Mouse (Mus musculus): ENCODE results near the gene Lingo1. TPM values are rescaled to one million over a fixed set of nuclear protein-coding genes. Genes with fewer than 3 reads are reported as not detected.
A peak's percentile ranks its signal among the peaks of the same experiment; 100 is the strongest.

The Lingo1 gene
- polyA plus RNA-seq, 1 experiment: 6.7 TPM

DNA sequence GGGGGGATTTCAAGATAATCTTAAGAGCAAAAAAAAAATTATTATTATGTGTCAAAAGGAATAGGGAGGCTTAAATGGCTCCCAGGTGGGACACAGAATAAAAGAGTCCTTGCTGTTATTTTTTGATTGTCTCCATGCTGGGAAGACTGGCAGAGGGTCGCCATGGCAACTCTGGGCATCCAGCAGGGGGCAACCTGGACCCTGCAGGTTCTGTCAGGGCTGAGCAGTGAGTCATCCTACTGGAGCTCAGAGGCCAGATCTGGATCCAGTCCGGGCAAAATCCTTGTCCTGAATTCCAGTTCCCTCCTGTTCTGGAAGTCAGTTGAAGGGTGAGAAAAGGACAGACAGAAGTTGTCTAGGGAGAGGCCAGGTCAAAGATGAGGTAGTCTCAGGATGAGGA, 144.7 kb downstream of the Lingo1 start:
- Histone ChIP-seq H3K36me3 (ENCODE audit: control insufficient read depth, insufficient read depth, low read length) (no peaks in the 10 kb centered on the region), H3K27me3 (ENCODE audit: control insufficient read depth, insufficient read depth, low read length) (no peaks in the 10 kb centered on the region), H3K4me3 (ENCODE audit: extremely low read depth, insufficient read depth, insufficient read length) (no peak overlapping the region), H3K4me1 (ENCODE audit: control insufficient read depth, insufficient read depth, insufficient read length) (no peaks in the 10 kb centered on the region), H3K27ac (ENCODE audit: insufficient read depth, low read length) (no peak overlapping the region)
- 56% methylated on average over 2 of the region's 2 CpGs for WGBS
- no peak for DNase-seq (ENCODE audit: low read depth in 1 of 2, low spot score in 2 of 2)
- TF ChIP-seq POLR2A (IDR thresholded peaks at IDR 0.05; ENCODE audit: low read depth, low read length) (no peak), CTCF (IDR thresholded peaks at IDR 0.05; ENCODE audit: extremely low read depth, insufficient read depth, insufficient read length, insufficient replicate concordance) (no peak)

DNA sequence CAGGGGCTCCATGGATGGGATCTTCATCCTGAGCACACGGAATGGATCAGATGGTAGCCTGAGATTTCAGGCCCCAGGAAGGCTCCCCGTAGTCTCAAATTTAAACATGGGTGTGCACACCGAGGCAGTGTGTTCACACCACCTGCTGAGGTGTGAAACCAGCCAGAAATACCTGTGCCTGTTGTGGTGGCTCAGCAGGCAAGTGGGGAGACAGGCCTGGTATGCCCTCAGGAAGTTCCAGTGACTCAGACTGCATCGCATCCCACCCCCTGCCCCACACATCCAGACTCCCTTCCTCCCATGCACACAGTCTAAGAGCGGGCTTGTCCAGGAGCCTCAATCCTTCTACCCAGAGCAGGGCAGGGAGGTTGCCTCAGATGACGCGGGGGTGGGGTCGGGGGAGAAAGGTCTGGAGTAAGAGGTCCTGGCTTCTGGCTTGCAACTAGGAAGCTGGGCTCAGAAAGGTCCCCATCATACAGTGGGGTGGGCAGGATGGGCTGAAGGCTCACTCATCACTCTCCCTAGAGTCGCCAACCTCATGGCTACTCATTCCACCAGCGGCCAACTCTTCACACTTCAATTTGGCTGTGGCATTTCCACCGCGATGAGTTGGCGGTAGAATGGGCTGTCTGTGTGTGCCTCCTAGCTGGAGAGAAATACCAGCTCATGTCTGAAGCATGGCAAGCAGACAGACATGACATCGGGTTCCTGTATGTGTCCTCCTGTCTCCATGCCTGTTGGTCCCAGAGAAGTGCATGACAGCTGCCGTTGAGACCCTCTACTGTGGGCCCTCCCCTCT, 149.8 kb downstream of the Lingo1 start:
- Histone ChIP-seq H3K4me3 (ENCODE audit: extremely low read depth, insufficient read depth, insufficient read length) (no peak overlapping the region), H3K36me3 (ENCODE audit: control insufficient read depth, insufficient read depth, low read length) (no peaks in the 10 kb centered on the region), H3K27me3 (ENCODE audit: control insufficient read depth, insufficient read depth, low read length) (no peaks in the 10 kb centered on the region), H3K27ac (ENCODE audit: insufficient read depth, low read length) (no peak overlapping the region), H3K4me1 (ENCODE audit: control insufficient read depth, insufficient read depth, insufficient read length) (no peaks in the 10 kb centered on the region)
- no peak for DNase-seq (ENCODE audit: low read depth in 1 of 2, low spot score in 2 of 2)
- TF ChIP-seq CTCF (IDR thresholded peaks at IDR 0.05; ENCODE audit: extremely low read depth, insufficient read depth, insufficient read length, insufficient replicate concordance): no peak
- TF ChIP-seq POLR2A (IDR thresholded peaks at IDR 0.05; ENCODE audit: low read depth, low read length): no peak
- 82% methylated on average over 15 of the region's 15 CpGs for WGBS

DNA sequence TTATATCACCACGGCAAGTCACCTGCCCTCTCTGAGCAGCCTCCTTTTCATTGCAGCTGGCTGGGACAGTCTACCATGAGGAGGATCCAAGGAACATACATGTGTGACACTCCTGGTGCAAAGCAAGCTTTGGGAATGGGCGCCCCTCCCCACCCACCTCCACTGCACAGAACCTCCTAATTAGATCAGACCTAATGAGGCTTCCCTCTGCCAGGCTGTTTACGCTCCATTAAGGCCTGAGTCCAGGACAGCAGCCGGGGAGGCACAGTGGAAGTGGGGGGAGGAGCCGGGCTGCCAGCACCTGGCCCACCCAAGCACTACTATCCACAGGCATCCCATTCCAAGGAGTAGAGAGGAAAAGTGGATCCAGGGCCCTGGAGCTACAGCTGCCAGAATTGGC, 152.8 kb downstream of the Lingo1 start:
- Histone ChIP-seq H3K4me3 (ENCODE audit: extremely low read depth, insufficient read depth, insufficient read length) (no peak overlapping the region), H3K4me1 (ENCODE audit: control insufficient read depth, insufficient read depth, insufficient read length) (no peaks in the 10 kb centered on the region), H3K27me3 (ENCODE audit: control insufficient read depth, insufficient read depth, low read length) (no peaks in the 10 kb centered on the region), H3K36me3 (ENCODE audit: control insufficient read depth, insufficient read depth, low read length) (no peaks in the 10 kb centered on the region), H3K27ac (ENCODE audit: insufficient read depth, low read length) (no peak overlapping the region)
- 86% methylated on average over 5 of the region's 5 CpGs for WGBS
- no peak for DNase-seq (ENCODE audit: low read depth in 1 of 2, low spot score in 2 of 2)
- TF ChIP-seq POLR2A (IDR thresholded peaks at IDR 0.05; ENCODE audit: low read depth, low read length) (no peak), CTCF (IDR thresholded peaks at IDR 0.05; ENCODE audit: extremely low read depth, insufficient read depth, insufficient read length, insufficient replicate concordance) (no peak)

DNA sequence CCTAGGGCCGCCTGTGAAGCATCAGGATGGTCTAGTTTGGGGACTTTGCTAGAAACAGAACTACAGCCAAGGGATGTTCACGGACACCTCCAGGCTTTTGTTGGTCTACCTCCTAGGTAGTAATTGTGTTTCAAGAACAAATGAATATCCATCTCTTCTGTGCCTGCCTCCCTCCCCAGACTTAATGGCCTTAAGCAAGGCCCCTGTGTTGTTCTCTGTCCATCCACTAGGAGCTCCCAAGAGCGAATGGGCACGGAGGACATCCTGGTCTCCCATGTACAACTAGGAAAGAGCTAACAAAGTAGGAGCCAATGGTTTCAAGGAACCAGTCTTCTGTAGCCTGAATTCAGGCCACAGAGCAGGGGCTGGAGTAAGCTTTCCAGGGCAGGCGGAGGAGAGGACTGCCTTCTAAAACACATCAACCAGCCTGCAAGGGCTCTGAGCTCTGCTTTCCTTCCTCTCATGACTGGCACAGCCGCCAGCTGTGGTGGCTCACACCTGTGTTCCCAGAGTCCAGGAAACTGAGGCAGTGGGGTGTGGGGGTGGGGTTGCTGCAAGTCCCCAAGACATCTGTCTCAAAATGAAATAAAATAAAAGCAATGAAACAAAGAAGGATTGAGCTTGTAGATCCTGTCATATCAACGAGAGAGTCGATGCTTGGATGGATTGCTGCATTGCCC, 157.9 kb downstream of the Lingo1 start:
- Histone ChIP-seq H3K27me3 (ENCODE audit: control insufficient read depth, insufficient read depth, low read length) (peaks cover 9% of the 10 kb centered on the region), H3K27ac (ENCODE audit: insufficient read depth, low read length) (no peak overlapping the region), H3K36me3 (ENCODE audit: control insufficient read depth, insufficient read depth, low read length) (no peaks in the 10 kb centered on the region), H3K4me3 (ENCODE audit: extremely low read depth, insufficient read depth, insufficient read length) (no peak overlapping the region), H3K4me1 (ENCODE audit: control insufficient read depth, insufficient read depth, insufficient read length) (peaks cover 5% of the 10 kb centered on the region; the same call in 1 of the 2 replicates)
- 43% methylated on average over 8 of the region's 8 CpGs for WGBS
- TF ChIP-seq POLR2A (IDR thresholded peaks at IDR 0.05; ENCODE audit: low read depth, low read length): no peak
- peak; percentile 30; the same call in 1 of the 2 replicates for TF ChIP-seq CTCF (IDR thresholded peaks at IDR 0.05; ENCODE audit: extremely low read depth, insufficient read depth, insufficient read length, insufficient replicate concordance)
- no peak for DNase-seq (ENCODE audit: low read depth in 1 of 2, low spot score in 2 of 2)

DNA sequence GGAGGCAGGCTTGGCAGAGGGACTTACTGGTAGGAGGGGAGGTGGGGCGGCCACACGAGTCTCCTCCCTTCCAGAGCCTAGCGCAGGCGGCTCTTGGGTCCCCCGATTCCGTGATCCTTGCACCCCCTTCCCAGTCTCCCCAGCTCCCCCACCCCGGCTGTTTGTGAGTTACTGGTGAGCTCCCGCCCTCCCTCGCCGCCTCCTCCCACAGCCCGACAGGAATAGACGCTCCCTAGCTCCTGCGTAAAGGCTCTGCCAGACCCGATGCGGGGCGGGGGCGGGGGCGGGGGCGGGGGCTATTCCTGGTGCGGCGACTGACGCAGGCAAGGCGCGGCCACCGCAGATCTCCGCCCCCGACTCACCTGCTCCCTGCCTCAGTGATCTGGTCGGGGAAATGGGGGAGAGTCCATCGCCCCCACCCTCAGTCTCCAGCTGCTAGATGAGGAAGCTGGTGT, 158.8 kb downstream of the Lingo1 start:
- Histone ChIP-seq H3K4me3 (ENCODE audit: extremely low read depth, insufficient read depth, insufficient read length) (no peak overlapping the region), H3K27me3 (ENCODE audit: control insufficient read depth, insufficient read depth, low read length) (peaks cover 9% of the 10 kb centered on the region), H3K27ac (ENCODE audit: insufficient read depth, low read length) (no peak overlapping the region), H3K4me1 (ENCODE audit: control insufficient read depth, insufficient read depth, insufficient read length) (peaks cover 5% of the 10 kb centered on the region; the same call in 1 of the 2 replicates), H3K36me3 (ENCODE audit: control insufficient read depth, insufficient read depth, low read length) (no peaks in the 10 kb centered on the region)
- no peak for DNase-seq (ENCODE audit: low read depth in 1 of 2, low spot score in 2 of 2)
- TF ChIP-seq CTCF (IDR thresholded peaks at IDR 0.05; ENCODE audit: extremely low read depth, insufficient read depth, insufficient read length, insufficient replicate concordance) (no peak), POLR2A (IDR thresholded peaks at IDR 0.05; ENCODE audit: low read depth, low read length) (no peak)
- 20% methylated on average over 29 of the region's 29 CpGs for WGBS

DNA sequence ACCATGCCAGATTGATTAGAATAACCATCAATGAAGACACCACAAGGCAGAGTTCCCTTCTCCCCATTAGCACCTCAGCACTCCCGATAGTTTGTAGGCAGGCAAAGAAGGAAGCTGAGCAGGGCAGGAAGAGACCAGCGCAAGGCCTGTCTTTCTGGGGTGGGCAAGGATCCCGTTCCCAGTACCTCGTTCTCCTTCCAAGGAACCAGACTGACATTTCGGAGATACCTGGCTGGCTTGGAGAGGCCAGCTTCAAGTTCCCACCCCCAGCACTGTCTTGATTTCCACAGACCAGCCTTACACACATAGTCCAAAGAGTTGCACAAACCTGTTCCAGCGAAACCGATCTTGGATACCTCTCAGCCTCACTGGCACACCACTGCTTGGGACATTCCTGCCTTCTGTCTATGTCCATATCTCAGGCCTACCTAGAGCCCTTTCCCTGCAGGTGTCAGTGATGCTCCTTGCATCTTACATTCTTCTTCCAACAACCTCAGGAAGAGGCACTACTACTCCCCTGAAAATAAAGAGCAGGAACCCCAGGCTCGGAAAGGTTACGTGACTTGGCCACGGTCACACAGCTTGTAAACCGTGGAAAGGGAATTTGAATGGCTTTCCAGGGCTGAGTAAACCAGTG, 159.4 kb downstream of the Lingo1 start:
- no peak for DNase-seq (ENCODE audit: low read depth in 1 of 2, low spot score in 2 of 2)
- Histone ChIP-seq H3K27me3 (ENCODE audit: control insufficient read depth, insufficient read depth, low read length) (peaks cover 9% of the 10 kb centered on the region), H3K4me1 (ENCODE audit: control insufficient read depth, insufficient read depth, insufficient read length) (peaks cover 5% of the 10 kb centered on the region; the same call in 1 of the 2 replicates), H3K27ac (ENCODE audit: insufficient read depth, low read length) (no peak overlapping the region), H3K36me3 (ENCODE audit: control insufficient read depth, insufficient read depth, low read length) (no peaks in the 10 kb centered on the region), H3K4me3 (ENCODE audit: extremely low read depth, insufficient read depth, insufficient read length) (no peak overlapping the region)
- WGBS: 65% methylated on average over 11 of the region's 11 CpGs
- TF ChIP-seq POLR2A (IDR thresholded peaks at IDR 0.05; ENCODE audit: low read depth, low read length) (no peak), CTCF (IDR thresholded peaks at IDR 0.05; ENCODE audit: extremely low read depth, insufficient read depth, insufficient read length, insufficient replicate concordance) (no peak)

All from spleen, adult 2 months (tissue).